Mouse (Mus musculus) heart, adult 2 months (tissue): Measurements from ENCODE around the gene Ripk3. TPM values are rescaled to one million over a fixed set of nuclear protein-coding genes. Genes with fewer than 3 reads are reported as not detected.

Source experiments
- DNase-seq, 2 experiments: peaks; one replicate each; pipeline ENCODE4 v3.0.0; 2021
- H3K27ac ChIP-seq: fragments of 200-600 bp; 2 replicates; pipeline ENCODE4 v1.8.1; 2022
- H3K27me3 ChIP-seq: fragments of 200-500 bp; 2 replicates; pipeline ENCODE4 v1.6.1; 2012; ENCODE audit warnings: mild to moderate bottlenecking, low read length, inconsistent platforms, mixed read lengths; ENCODE audit not compliant: control insufficient read depth, insufficient read depth
- H3K36me3 ChIP-seq: fragments of 200-500 bp; 2 replicates; pipeline ENCODE4 v1.6.1; 2012; ENCODE audit warnings: low read length, inconsistent platforms; ENCODE audit not compliant: control insufficient read depth, insufficient read depth
- H3K4me1 ChIP-seq: fragments of 200-500 bp; 2 replicates; pipeline ENCODE4 v1.6.1; 2011; ENCODE audit warnings: low read length; ENCODE audit not compliant: control insufficient read depth, insufficient read depth
- H3K4me3 ChIP-seq: fragments of 200-600 bp; 2 replicates; pipeline ENCODE4 v1.8.1; 2022
- H3K79me2 ChIP-seq: fragments of 200-500 bp; replicated peaks from 2 replicates; pipeline ENCODE4 v1.6.1; 2012; ENCODE audit warnings: mild to moderate bottlenecking, inconsistent platforms, low read length, moderate library complexity, mixed read lengths; ENCODE audit not compliant: control insufficient read depth, insufficient read depth
- H3K9ac ChIP-seq: fragments of 200-500 bp; 2 replicates; pipeline ENCODE4 v1.6.1; 2012; ENCODE audit warnings: low read depth, mild to moderate bottlenecking, control low read depth, inconsistent platforms, low read length, mixed read lengths
- CTCF ChIP-seq: fragments of 200-600 bp; IDR thresholded peaks from 2 replicates; pipeline ENCODE4 v1.8.1; 2022; ENCODE audit warnings: antibody characterized with exemption, mild to moderate bottlenecking, moderate library complexity
- EP300 ChIP-seq: fragments of 200-500 bp; IDR thresholded peaks from 2 replicates; pipeline ENCODE4 v1.6.1; 2011; ENCODE audit warnings: low read depth, low read length, control low read depth; ENCODE audit not compliant: insufficient read depth
- POLR2A ChIP-seq: fragments of 200-500 bp; IDR thresholded peaks from 2 replicates; pipeline ENCODE4 v1.6.1; 2011; ENCODE audit warnings: mild to moderate bottlenecking, low read depth, low read length, control low read depth; ENCODE audit not compliant: insufficient read depth
- WGBS: fragments of 180-500 bp; shearing (Covaris S2); methylation state at CpG from one replicate; pipeline ENCODE4 v1.1.7; 2018; 5-methylcytosine and 5-hydroxymethylcytosine counted together
- intact Hi-C: fragments of 180-260 bp; cut with DNase I; formaldehyde crosslinking; loops from one replicate; pipeline ENCODE4 v1.15.1; 2025
- polyA plus RNA-seq: library from polyadenylated mRNA; depleted of rRNA; stranded (reverse); fragments of >200 nt; gene quantifications from 2 replicates; pipeline ENCODE4 v1.2.3, GENCODE M21; 2012
- total RNA-seq, 2 experiments: library from RNA; stranded (reverse); gene quantifications; 2 replicates each; pipeline ENCODE4 v1.2.3; 2021

Ripk3 gene
- total and polyA plus RNA-seq, 3 experiments = 2.2 to 3.5 (median 2.4) TPM

- Histone ChIP-seq H3K4me3 (no peak overlapping the region), H3K27me3 (no peaks in the 10 kb centered on the region), H3K27ac (no peak overlapping the region), H3K79me2 (no peaks in the 10 kb centered on the region), H3K36me3 (no peaks in the 10 kb centered on the region), H3K4me1 (peaks cover 1% of the 10 kb centered on the region; the same call in 1 of the 2 replicates), H3K9ac (no peak overlapping the region)
- WGBS = 91% methylated on average over 16 of the region's 16 CpGs
- intact Hi-C loops = no loop called here
- DNase-seq = peak in 1 of 2 experiments; percentile 12
- TF ChIP-seq POLR2A = no peak
- TF ChIP-seq CTCF = no peak
- no peak for TF ChIP-seq EP300
These were observed 41.2 kb upstream of the Ripk3 start for GRCm38 (mm10) chr14:55829854-55830253.

GRCm38 (mm10) chr14:55828716-55829263 lies 40.1 kb upstream of the Ripk3 start:
- TF ChIP-seq EP300 (no peak), POLR2A (no peak), CTCF (no peak)
- Histone ChIP-seq H3K36me3 (no peaks in the 10 kb centered on the region), H3K27ac (peak overlapping the region; percentile 61), H3K4me1 (peaks cover 3% of the 10 kb centered on the region), H3K9ac (0 out of 2 replicates have a peak overlapping the region, but pooled peaks have one; percentile 1), H3K79me2 (no peaks in the 10 kb centered on the region), H3K27me3 (no peaks in the 10 kb centered on the region), H3K4me3 (no peak overlapping the region)
- intact Hi-C loops = no loop called here
- 37% methylated on average over 3 of the region's 3 CpGs for WGBS
- peak; percentile 29 to 48 for DNase-seq

GRCm38 (mm10) chr14:55826551-55827340 lies 38.1 kb upstream of the Ripk3 start:
- DNase-seq = peak; percentile 35 to 55
- Histone ChIP-seq H3K27ac (peak overlapping the region; percentile 38), H3K79me2 (no peaks in the 10 kb centered on the region), H3K4me3 (no peak overlapping the region), H3K4me1 (peaks cover 3% of the 10 kb centered on the region), H3K36me3 (no peaks in the 10 kb centered on the region), H3K9ac (no peak overlapping the region; the same call in 1 of the 2 replicates), H3K27me3 (no peaks in the 10 kb centered on the region)
- TF ChIP-seq POLR2A (no peak), CTCF (no peak), EP300 (no peak)
- intact Hi-C loops = no loop called here
- 52% methylated on average over 41 of the region's 41 CpGs for WGBS

- H3K36me3 ChIP-seq = no peaks in the 10 kb centered on the region
- H3K4me1 ChIP-seq = peaks cover 3% of the 10 kb centered on the region
- no peaks in the 10 kb centered on the region for H3K27me3 ChIP-seq
- intact Hi-C loops = no loop called here
- TF ChIP-seq CTCF (no peak), POLR2A (no peak), EP300 (no peak)
- H3K27ac ChIP-seq = peak overlapping the region; percentile 38
- peak; percentile 10 to 31 for DNase-seq
- WGBS = 30% methylated on average over 15 of the region's 15 CpGs
- peak overlapping the region; percentile 33; the same call in 1 of the 2 replicates for H3K9ac ChIP-seq
- no peak overlapping the region; the same call in 1 of the 2 replicates for H3K4me3 ChIP-seq
- no peaks in the 10 kb centered on the region for H3K79me2 ChIP-seq
These were observed 37.5 kb upstream of the Ripk3 start for GRCm38 (mm10) chr14:55826142-55826541.

GRCm38 (mm10) chr14:55825216-55826051 lies 36.8 kb upstream of the Ripk3 start:
- peak; percentile 46 to 57 for DNase-seq
- intact Hi-C loops = no loop called here

More at GRCm38 (mm10) chr14:55825216-55826051, 36.8 kb upstream of the Ripk3 start:
- no peaks in the 10 kb centered on the region for H3K79me2 ChIP-seq
- peaks cover 3% of the 10 kb centered on the region for H3K4me1 ChIP-seq
- no peaks in the 10 kb centered on the region for H3K27me3 ChIP-seq
- H3K27ac ChIP-seq = peak overlapping the region; percentile 76
- no peaks in the 10 kb centered on the region for H3K36me3 ChIP-seq
- peak overlapping the region; percentile 38 for H3K4me3 ChIP-seq
- peak overlapping the region; percentile 60 for H3K9ac ChIP-seq
- WGBS = 8% methylated on average over 23 of the region's 37 CpGs
- peak; percentile 29; the same call in 1 of the 2 replicates for TF ChIP-seq CTCF
- TF ChIP-seq POLR2A = no peak
